Mouse (Mus musculus) embryonic facial prominence, embryonic 13.5 days (tissue): ENCODE results near the gene Lyzl4. TPM values are rescaled to one million over a fixed set of nuclear protein-coding genes. Genes with fewer than 3 reads are reported as not detected.
A peak's percentile ranks its signal among the peaks of the same experiment; 100 is the strongest.

ENCODE experiments used
- ATAC-seq: fragments of 200-750 bp; cut with Nextera tagmentation; 2 replicates; pipeline ENCODE4 v1.8.0; 2017; ENCODE audit warnings: low read depth; ENCODE audit not compliant: insufficient number of reproducible peaks, insufficient read depth, low FRiP score, low TSS enrichment
- H3K27ac ChIP-seq: fragments of 300-500 bp; sonication (generic); 2 replicates; pipeline ENCODE4 v1.5.1; 2015; ENCODE audit warnings: moderate library complexity, mild to moderate bottlenecking, inconsistent platforms
- H3K27me3 ChIP-seq: fragments of 300-500 bp; sonication (generic); 2 replicates; pipeline ENCODE4 v1.6.1; 2015; ENCODE audit warnings: mild to moderate bottlenecking, inconsistent platforms
- H3K36me3 ChIP-seq: fragments of 300-500 bp; sonication (generic); 2 replicates; pipeline ENCODE4 v1.6.1; 2015; ENCODE audit warnings: mild to moderate bottlenecking, inconsistent platforms
- H3K4me1 ChIP-seq: fragments of 300-500 bp; sonication (generic); 2 replicates; pipeline ENCODE4 v1.6.1; 2015; ENCODE audit warnings: inconsistent platforms
- H3K4me2 ChIP-seq: fragments of 300-500 bp; sonication (generic); 2 replicates; pipeline ENCODE4 v1.6.1; 2015; ENCODE audit warnings: moderate library complexity, mild to moderate bottlenecking, inconsistent platforms
- H3K4me3 ChIP-seq: fragments of 300-500 bp; sonication (generic); 2 replicates; pipeline ENCODE4 v1.5.1; 2015; ENCODE audit warnings: mild to moderate bottlenecking, inconsistent platforms
- H3K9ac ChIP-seq: fragments of 300-500 bp; sonication (generic); 2 replicates; pipeline ENCODE4 v1.6.1; 2015; ENCODE audit warnings: mild to moderate bottlenecking, inconsistent platforms
- H3K9me3 ChIP-seq: fragments of 300-500 bp; sonication (generic); 2 replicates; pipeline ENCODE4 v1.6.1; 2016; ENCODE audit warnings: inconsistent platforms
- WGBS: fragments of 180-500 bp; shearing (Covaris S2); methylation state at CpG from one replicate; pipeline ENCODE4 v1.1.7; 2015; ENCODE audit warnings: mixed read lengths; 5-methylcytosine and 5-hydroxymethylcytosine counted together
- polyA plus RNA-seq: library from polyadenylated mRNA; unstranded; fragments of >200 nt; fragmentation: Nextera tagmentation; extraction: Ambion mirVana; gene quantifications from 2 replicates; pipeline ENCODE4 v1.2.1, GENCODE M21; 2015

Lyzl4 gene
- polyA plus RNA-seq, 1 experiment from 2014 or later, result 0.34 TPM

GRCm38 (mm10) chr9:121647026-121647425 is 5.1 kb upstream of the Lyzl4 start:
- Histone ChIP-seq H3K4me2 (no peak overlapping the region), H3K27me3 (peaks cover 38% of the 10 kb centered on the region), H3K4me1 (peaks cover 17% of the 10 kb centered on the region), H3K4me3 (no peak overlapping the region), H3K27ac (no peak overlapping the region), H3K9me3 (no peaks in the 10 kb centered on the region), H3K36me3 (no peaks in the 10 kb centered on the region), H3K9ac (no peak overlapping the region)
- 64% methylated on average over 7 of the region's 7 CpGs for WGBS
- no peak for ATAC-seq

- ATAC-seq, result no peak
- no peaks in the 10 kb centered on the region for H3K36me3 ChIP-seq
- H3K27ac ChIP-seq, result no peak overlapping the region
- H3K4me2 ChIP-seq, result no peak overlapping the region
- H3K9ac ChIP-seq, result no peak overlapping the region
- H3K4me3 ChIP-seq, result no peak overlapping the region
- H3K27me3 ChIP-seq, result peaks cover 60% of the 10 kb centered on the region
- peaks cover 18% of the 10 kb centered on the region for H3K4me1 ChIP-seq
- 76% methylated on average over 3 of the region's 3 CpGs for WGBS
- H3K9me3 ChIP-seq, result no peaks in the 10 kb centered on the region
Observed at GRCm38 (mm10) chr9:121644855-121645254, 3.0 kb upstream of the Lyzl4 start.

DNA sequence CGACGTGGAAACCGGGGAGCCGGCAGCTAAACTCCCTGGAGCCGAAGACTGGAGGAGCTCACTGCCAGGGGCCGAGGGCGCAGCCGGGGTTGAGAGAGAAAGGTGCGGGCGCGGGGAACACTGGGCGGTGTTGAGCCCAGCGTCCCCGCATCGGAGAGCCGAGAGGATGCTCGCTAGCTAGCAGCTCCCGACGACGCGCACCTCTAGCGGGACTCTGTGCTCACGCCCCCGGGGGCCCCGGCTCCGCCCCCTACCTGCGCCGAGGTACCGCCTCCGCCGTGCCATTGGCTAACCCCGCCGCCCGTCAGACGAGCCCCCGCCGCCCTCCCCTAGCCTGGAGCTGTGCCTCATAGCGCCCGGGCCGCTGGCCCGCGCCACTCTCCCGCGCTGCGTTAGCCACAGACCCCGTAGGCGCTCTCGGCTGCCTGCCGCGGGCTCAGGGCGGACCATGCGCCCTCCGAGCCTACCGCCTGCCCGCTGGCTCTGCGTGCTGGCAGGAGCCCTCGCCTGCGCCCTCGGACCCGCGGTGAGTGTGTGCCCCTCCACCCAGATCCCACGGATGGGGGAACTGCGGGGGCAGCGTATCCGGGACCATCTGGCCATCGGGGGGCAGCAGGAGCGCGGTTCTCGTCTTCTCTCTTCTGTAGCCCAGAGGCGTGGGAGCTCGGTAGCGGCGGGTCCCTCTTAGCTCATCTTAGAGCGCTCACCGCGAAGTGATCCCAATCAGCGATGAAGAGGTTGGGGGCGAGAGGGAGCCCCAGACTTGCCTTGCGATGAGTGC is 695 bp upstream of the Lyzl4 start, which contains the start of gene Vipr1:
Gene Vipr1 (plus strand): TSS at position 316 of the 781 bp plus-strand sequence.
- H3K27ac ChIP-seq, result no peak within 1 kb of the TSS
- H3K36me3 ChIP-seq, result no peaks in the 10 kb centered on the region
- peaks cover 18% of the 10 kb centered on the region for H3K4me1 ChIP-seq
- ATAC-seq, result peak; percentile 80
- under 1% methylated on average over 78 of the region's 79 CpGs for WGBS
- H3K27me3 ChIP-seq, result peaks cover 74% of the 10 kb centered on the region
- peak within 1 kb of the TSS; percentile 95 for H3K4me2 ChIP-seq
- peak within 1 kb of the TSS; percentile 56 for H3K4me3 ChIP-seq
- no peaks in the 10 kb centered on the region for H3K9me3 ChIP-seq
- peak within 1 kb of the TSS; percentile 73 for H3K9ac ChIP-seq

- peak overlapping the region; percentile 56 for H3K4me3 ChIP-seq
- H3K27ac ChIP-seq, result no peak overlapping the region
- peaks cover 74% of the 10 kb centered on the region for H3K27me3 ChIP-seq
- ATAC-seq, result no peak
- H3K4me2 ChIP-seq, result peak overlapping the region; percentile 95
- peaks cover 18% of the 10 kb centered on the region for H3K4me1 ChIP-seq
- 10% methylated on average over 27 of the region's 27 CpGs for WGBS
- no peaks in the 10 kb centered on the region for H3K9me3 ChIP-seq
- no peaks in the 10 kb centered on the region for H3K36me3 ChIP-seq
- H3K9ac ChIP-seq, result peak overlapping the region; percentile 73; the same call in 1 of the 2 replicates
Observed at GRCm38 (mm10) chr9:121641235-121641915, 521 bp downstream of the Lyzl4 start.

DNA sequence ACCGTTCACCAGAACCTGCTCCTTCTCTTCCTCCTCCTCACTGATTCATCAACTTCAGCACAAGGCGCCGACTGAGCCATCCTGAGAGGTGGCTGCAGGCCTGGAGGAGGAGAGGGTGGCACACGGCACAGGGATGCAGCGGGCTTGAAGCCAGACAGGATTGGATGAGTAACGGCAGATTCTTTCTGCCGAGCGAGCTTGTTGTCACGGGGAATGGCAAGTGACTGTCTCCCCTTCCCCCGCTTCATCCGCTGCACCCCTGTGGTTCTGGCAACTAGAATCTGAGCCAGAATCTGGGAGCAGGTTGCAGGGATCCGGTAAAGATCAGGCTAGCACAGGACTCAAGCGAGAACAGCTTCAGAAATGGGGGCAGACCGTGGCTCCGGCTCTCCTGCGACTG is 2.1 kb downstream of the Lyzl4 start:
- WGBS, result 50% methylated on average over 16 of the region's 16 CpGs

GRCm38 (mm10) chr9:121635835-121636576 is 5.9 kb downstream of the Lyzl4 start:
- ATAC-seq, result no peak
- no peaks in the 10 kb centered on the region for H3K9me3 ChIP-seq
- no peak overlapping the region for H3K27ac ChIP-seq
- H3K4me1 ChIP-seq, result no peaks in the 10 kb centered on the region
- 47% methylated on average over 7 of the region's 7 CpGs for WGBS
- peak overlapping the region; percentile 28; the same call in 1 of the 2 replicates for H3K9ac ChIP-seq
- no peak overlapping the region for H3K4me3 ChIP-seq
- H3K4me2 ChIP-seq, result no peak overlapping the region
- no peaks in the 10 kb centered on the region for H3K36me3 ChIP-seq
- peaks cover 34% of the 10 kb centered on the region for H3K27me3 ChIP-seq

More for the DNA sequence above, 2.1 kb downstream of the Lyzl4 start:
- no peak overlapping the region for H3K9ac ChIP-seq
- H3K4me3 ChIP-seq, result no peak overlapping the region
- no peak overlapping the region for H3K27ac ChIP-seq
- peaks cover 18% of the 10 kb centered on the region for H3K4me1 ChIP-seq
- H3K36me3 ChIP-seq, result no peaks in the 10 kb centered on the region
- peaks cover 72% of the 10 kb centered on the region for H3K27me3 ChIP-seq
- no peak for ATAC-seq
- H3K9me3 ChIP-seq, result no peaks in the 10 kb centered on the region
- no peak overlapping the region for H3K4me2 ChIP-seq

DNA sequence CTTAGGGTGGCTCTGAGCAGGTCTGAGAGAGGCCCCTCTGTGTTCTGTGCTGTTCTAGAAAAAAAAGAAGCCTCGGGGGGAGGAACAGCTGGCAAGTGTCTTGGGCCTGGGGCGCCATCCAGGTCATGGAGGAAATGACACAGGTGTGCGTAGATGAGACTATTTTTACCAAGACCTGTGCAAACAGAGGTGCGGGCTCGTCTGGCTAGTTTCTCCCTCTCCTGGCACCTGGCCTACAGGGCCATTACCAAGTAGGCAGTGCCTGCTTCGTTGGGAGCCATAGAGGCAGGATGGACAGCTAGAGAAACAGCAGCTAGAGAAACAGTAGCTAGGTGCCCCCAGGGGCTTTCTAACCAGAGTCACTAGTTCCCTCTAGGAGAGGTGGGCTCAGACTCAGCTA is 8.6 kb downstream of the Lyzl4 start:
- H3K36me3 ChIP-seq, result no peaks in the 10 kb centered on the region
- H3K4me1 ChIP-seq, result no peaks in the 10 kb centered on the region
- H3K4me2 ChIP-seq, result no peak overlapping the region
- H3K9ac ChIP-seq, result no peak overlapping the region
- no peak for ATAC-seq
- WGBS, result 78% methylated on average over 6 of the region's 6 CpGs
- peaks cover 9% of the 10 kb centered on the region; the same call in 1 of the 2 replicates for H3K27me3 ChIP-seq
- no peak overlapping the region for H3K27ac ChIP-seq
- H3K9me3 ChIP-seq, result no peaks in the 10 kb centered on the region
- no peak overlapping the region for H3K4me3 ChIP-seq

GRCm38 (mm10) chr9:121632891-121633290 is 9.0 kb downstream of the Lyzl4 start:
- H3K9me3 ChIP-seq, result no peaks in the 10 kb centered on the region
- no peak overlapping the region for H3K4me2 ChIP-seq
- H3K27me3 ChIP-seq, result peaks cover 8% of the 10 kb centered on the region; the same call in 1 of the 2 replicates
- H3K27ac ChIP-seq, result no peak overlapping the region
- no peaks in the 10 kb centered on the region for H3K4me1 ChIP-seq
- H3K36me3 ChIP-seq, result no peaks in the 10 kb centered on the region
- no peak overlapping the region for H3K9ac ChIP-seq
- WGBS, result 86% methylated on average over 10 of the region's 10 CpGs
- no peak overlapping the region for H3K4me3 ChIP-seq
- ATAC-seq, result no peak

DNA sequence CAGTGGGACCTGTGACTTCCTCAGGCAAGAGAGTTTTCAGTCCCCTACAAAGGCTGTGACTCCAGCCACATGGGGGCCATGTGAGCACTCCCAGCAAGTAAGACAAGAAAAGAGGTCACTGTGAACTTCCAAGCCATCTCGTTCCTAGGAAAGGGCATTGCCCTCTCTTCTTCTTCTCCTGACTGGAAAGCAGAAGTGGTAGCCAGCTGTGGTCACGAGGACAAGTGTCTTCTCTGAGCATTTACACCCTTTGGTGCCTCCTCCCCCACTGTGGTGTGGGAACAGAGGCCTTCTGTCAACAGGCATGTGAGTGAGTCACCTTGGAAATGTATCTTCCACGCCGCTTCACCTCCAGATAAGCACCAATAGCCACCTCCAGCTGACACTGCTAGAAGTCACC is 9.9 kb downstream of the Lyzl4 start:
- Histone ChIP-seq H3K4me3 (no peak overlapping the region), H3K9ac (no peak overlapping the region)

GRCm38 (mm10) chr9:121630627-121631026 is 11.3 kb downstream of the Lyzl4 start:
- Histone ChIP-seq H3K4me3 (no peak overlapping the region), H3K36me3 (no peaks in the 10 kb centered on the region), H3K4me2 (no peak overlapping the region), H3K9ac (no peak overlapping the region), H3K9me3 (no peaks in the 10 kb centered on the region), H3K27me3 (peaks cover under 1% of the 10 kb centered on the region; the same call in 1 of the 2 replicates), H3K27ac (no peak overlapping the region), H3K4me1 (no peaks in the 10 kb centered on the region)
- WGBS, result 85% methylated on average over 1 of the region's 1 CpGs
- ATAC-seq, result no peak

More for the DNA sequence above, 9.9 kb downstream of the Lyzl4 start:
- WGBS, result 67% methylated on average over 4 of the region's 4 CpGs
- no peaks in the 10 kb centered on the region for H3K4me1 ChIP-seq
- H3K36me3 ChIP-seq, result no peaks in the 10 kb centered on the region
- H3K9me3 ChIP-seq, result no peaks in the 10 kb centered on the region
- no peak overlapping the region for H3K27ac ChIP-seq
- no peak for ATAC-seq
- H3K27me3 ChIP-seq, result peaks cover 8% of the 10 kb centered on the region; the same call in 1 of the 2 replicates
- no peak overlapping the region for H3K4me2 ChIP-seq

- Histone ChIP-seq H3K4me2 (no peak overlapping the region), H3K9me3 (no peaks in the 10 kb centered on the region), H3K36me3 (no peaks in the 10 kb centered on the region), H3K4me1 (no peaks in the 10 kb centered on the region), H3K27me3 (no peaks in the 10 kb centered on the region), H3K4me3 (no peak overlapping the region), H3K9ac (no peak overlapping the region), H3K27ac (no peak overlapping the region)
- WGBS, result 73% methylated on average over 2 of the region's 2 CpGs
- ATAC-seq, result no peak
Observed at GRCm38 (mm10) chr9:121624920-121625319, 17.0 kb downstream of the Lyzl4 start.
